Mouse (Mus musculus) CH12.LX (cell line): ENCODE measurements around the gene Olfr1495. TPM values are rescaled to one million over a fixed set of nuclear protein-coding genes. Genes with fewer than 3 reads are reported as not detected.

Source experiments
- DNase-seq: peaks from one replicate; pipeline ENCODE4 v3.0.0-alpha.2; 2013; ENCODE audit errors: extremely low read depth
- H3K27ac ChIP-seq: 2 replicates; pipeline ENCODE4 v1.5.1; 2012; ENCODE audit warnings: low read depth, mild to moderate bottlenecking, control low read depth, moderate library complexity; ENCODE audit not compliant: insufficient read depth
- H3K27me3 ChIP-seq: replicated peaks from 2 replicates; pipeline ENCODE3; 2012; ENCODE audit warnings: inconsistent platforms
- H3K36me3 ChIP-seq, 2 experiments: replicated peaks in 1 of 2; 2 replicates each; pipeline versions ENCODE3 to v1.6.1; 2012; ENCODE audit warnings: inconsistent platforms in 1 of 2, low read length in 1 of 2, mild to moderate bottlenecking in 1 of 2, mixed read lengths in 1 of 2, moderate library complexity in 1 of 2; ENCODE audit not compliant: control insufficient read depth in 1 of 2, insufficient read depth in 1 of 2
- H3K4me1 ChIP-seq, 2 experiments: 2 replicates each; pipeline ENCODE4 v1.6.1; 2012; ENCODE audit warnings: inconsistent platforms in 1 of 2, moderate library complexity in 1 of 2; ENCODE audit not compliant: insufficient read depth in 2 of 2, control insufficient read depth in 1 of 2
- H3K4me2 ChIP-seq: 2 replicates; pipeline ENCODE4 v1.6.1; 2012; ENCODE audit warnings: low read depth, mild to moderate bottlenecking, control low read depth; ENCODE audit not compliant: poor library complexity, insufficient read depth, severe bottlenecking
- H3K4me3 ChIP-seq, 3 experiments: fragments of 150-350 bp in 1 of 3; sonication (generic) in 1 of 3; replicated peaks in 1 of 3; 2 replicates each; pipeline versions ENCODE3 to v1.5.1; 2011 to 2012; ENCODE audit warnings: low read depth in 2 of 3, low read length in 2 of 3, mild to moderate bottlenecking in 2 of 3, moderate library complexity in 2 of 3, control low read depth in 1 of 3, improper control_type of control experiment in 1 of 3, inconsistent platforms in 1 of 3, mixed read lengths in 1 of 3; ENCODE audit not compliant: poor library complexity in 1 of 3
- H3K79me2 ChIP-seq: replicated peaks from 2 replicates; pipeline ENCODE4 v1.6.1; 2012; ENCODE audit warnings: mild to moderate bottlenecking, moderate library complexity; ENCODE audit not compliant: control insufficient read depth, poor library complexity, insufficient read depth, severe bottlenecking; ENCODE audit errors: extremely low read depth
- H3K9ac ChIP-seq: 2 replicates; pipeline ENCODE4 v1.6.1; 2012; ENCODE audit warnings: low read depth, mild to moderate bottlenecking, control low read depth, moderate library complexity; ENCODE audit not compliant: insufficient read depth
- H3K9me3 ChIP-seq: replicated peaks from 2 replicates; pipeline ENCODE3; 2012; ENCODE audit warnings: low read length, inconsistent platforms, mixed read lengths
- CHD2 ChIP-seq: IDR thresholded peaks from 2 replicates; pipeline ENCODE4 v1.6.1; 2011; ENCODE audit warnings: low read length, improper control_type of control experiment
- ELF1 ChIP-seq: IDR thresholded peaks from 2 replicates; pipeline ENCODE4 v1.6.1; 2014; ENCODE audit warnings: low read depth, mild to moderate bottlenecking, inconsistent platforms, low read length, improper control_type of control experiment
- ETS1 ChIP-seq: conservative IDR thresholded peaks from 2 replicates; pipeline ENCODE4 v1.6.1; 2012; ENCODE audit warnings: low read depth, mild to moderate bottlenecking, inconsistent platforms, low read length, improper control_type of control experiment, moderate library complexity
- JUND ChIP-seq: conservative IDR thresholded peaks from 2 replicates; pipeline ENCODE4 v1.6.1; 2011; ENCODE audit warnings: low read depth, low read length, improper control_type of control experiment
- KAT2A ChIP-seq: IDR thresholded peaks from 2 replicates; pipeline ENCODE4 v1.6.1; 2012; ENCODE audit warnings: low read length, improper control_type of control experiment, inconsistent platforms; ENCODE audit not compliant: insufficient replicate concordance
- MAX ChIP-seq: IDR thresholded peaks from 2 replicates; pipeline ENCODE4 v1.6.1; 2011; ENCODE audit warnings: low read length, improper control_type of control experiment
- MEF2A ChIP-seq: IDR thresholded peaks from 2 replicates; pipeline ENCODE4 v1.6.1; 2014; ENCODE audit warnings: low read depth, mild to moderate bottlenecking, inconsistent platforms, low read length, improper control_type of control experiment, borderline replicate concordance
- MXI1 ChIP-seq: IDR thresholded peaks from 2 replicates; pipeline ENCODE4 v1.6.1; 2011; ENCODE audit warnings: mild to moderate bottlenecking, low read depth, low read length, improper control_type of control experiment
- NELFE ChIP-seq: IDR thresholded peaks from 2 replicates; pipeline ENCODE4 v1.6.1; 2011; ENCODE audit warnings: low read depth, low read length, improper control_type of control experiment
- NRF1 ChIP-seq: IDR thresholded peaks from 2 replicates; pipeline ENCODE4 v1.6.1; 2014; ENCODE audit warnings: low read depth, mild to moderate bottlenecking, inconsistent platforms, low read length, improper control_type of control experiment, moderate library complexity
- PAX5 ChIP-seq: IDR thresholded peaks from 2 replicates; pipeline ENCODE4 v1.6.1; 2012; ENCODE audit warnings: low read length, inconsistent platforms, mixed read lengths
- RAD21 ChIP-seq: IDR thresholded peaks from 2 replicates; pipeline ENCODE4 v1.6.1; 2011; ENCODE audit warnings: low read depth, mild to moderate bottlenecking, low read length, improper control_type of control experiment, moderate library complexity
- SIN3A ChIP-seq: IDR thresholded peaks from 2 replicates; pipeline ENCODE4 v1.6.1; 2012; ENCODE audit warnings: low read length, improper control_type of control experiment, inconsistent platforms
- SMC3 ChIP-seq: IDR thresholded peaks from 2 replicates; pipeline ENCODE4 v1.6.1; 2011; ENCODE audit warnings: low read depth, low read length, improper control_type of control experiment
- UBTF ChIP-seq: IDR thresholded peaks from 2 replicates; pipeline ENCODE4 v1.6.1; 2012; ENCODE audit warnings: low read depth, mild to moderate bottlenecking, inconsistent platforms, low read length, improper control_type of control experiment, moderate library complexity
- USF1 ChIP-seq: IDR thresholded peaks from 2 replicates; pipeline ENCODE4 v1.6.1; 2014; ENCODE audit warnings: low read depth, mild to moderate bottlenecking, inconsistent platforms, low read length, improper control_type of control experiment
- USF2 ChIP-seq: conservative IDR thresholded peaks from 2 replicates; pipeline ENCODE4 v1.6.1; 2011; ENCODE audit warnings: low read depth, low read length, improper control_type of control experiment
- ZKSCAN1 ChIP-seq: IDR thresholded peaks from 2 replicates; pipeline ENCODE4 v1.6.1; 2012; ENCODE audit warnings: low read depth, inconsistent platforms, low read length, improper control_type of control experiment, borderline replicate concordance
- ZMIZ1 ChIP-seq: IDR thresholded peaks from 2 replicates; pipeline ENCODE4 v1.6.1; 2012; ENCODE audit warnings: low read depth, mild to moderate bottlenecking, inconsistent platforms, low read length, improper control_type of control experiment
- ZNF384 ChIP-seq: IDR thresholded peaks from 2 replicates; pipeline ENCODE4 v1.6.1; 2012; ENCODE audit warnings: low read depth, low read length, improper control_type of control experiment, inconsistent platforms
- dilution Hi-C: fragments of 300-500 bp; cut with MboI; formaldehyde crosslinking; loops from 2 replicates; pipeline ENCODE4 v1.14.3; 2020; ENCODE audit warnings: low sequenced_read_pairs; ENCODE audit not compliant: extremely low pct_unique_long_range_greater_than_20kb, extremely low pct_ligation_motif_present
- in situ Hi-C: fragments of 300-500 bp; cut with MboI; formaldehyde crosslinking; loops from 3 replicates; pipeline ENCODE4 v1.14.3; 2019; ENCODE audit warnings: low sequenced_read_pairs, low pct_ligation_motif_present, low pct_unique_long_range_greater_than_20kb, mixed read lengths
- polyA plus RNA-seq: library from polyadenylated mRNA; unstranded; fragments of >175 nt; gene quantifications from 2 replicates; pipeline ENCODE4 v1.2.1, GENCODE M21; 2012; ENCODE audit warnings: low read depth; ENCODE audit not compliant: insufficient read length
- total RNA-seq, 2 experiments: library from RNA; depleted of rRNA; stranded (reverse); fragments of 300-350 nt in 1 of 2; fragments of >200 nt in 1 of 2; gene quantifications; 2 replicates each; pipeline ENCODE4 v1.2.3; 2012 to 2014

The Olfr1495 gene
- total and polyA plus RNA-seq, 3 experiments = not detected

- dilution Hi-C loops = no loop called here
- in situ Hi-C loops = no loop called here
Measured at GRCm38 (mm10) chr19:13739428-13739827, 25.0 kb upstream of the Olfr1495 start, which contains the start of gene Olfr1494. Gene Olfr1494, plus strand, starts transcription at chr19:13739728.

GRCm38 (mm10) chr19:13749366-13749765 lies 15.0 kb upstream of the Olfr1495 start:
- no peaks in the 10 kb centered on the region for H3K36me3 ChIP-seq
- no peak overlapping the region for H3K9ac ChIP-seq
- H3K4me3 ChIP-seq = no peak overlapping the region
- DNase-seq = no peak
- in situ Hi-C loops (no loop called here), dilution Hi-C loops (no loop called here)
- H3K9me3 ChIP-seq = no peaks in the 10 kb centered on the region
- H3K27ac ChIP-seq = no peak overlapping the region
- no peaks in the 10 kb centered on the region for H3K4me1 ChIP-seq
- H3K27me3 ChIP-seq = no peaks in the 10 kb centered on the region
- H3K79me2 ChIP-seq = no peaks in the 10 kb centered on the region
- H3K4me2 ChIP-seq = no peak overlapping the region
- TF ChIP-seq ZNF384 = no peak

More at GRCm38 (mm10) chr19:13739428-13739827, 25.0 kb upstream of the Olfr1495 start, which contains the start of gene Olfr1494:
- Histone ChIP-seq H3K4me2 (no peak within 1 kb of the TSS), H3K4me3 (no peak within 1 kb of the TSS), H3K9ac (no peak within 1 kb of the TSS), H3K27me3 (no peaks in the 10 kb centered on the region), H3K4me1 (no peaks in the 10 kb centered on the region), H3K36me3 (no peaks in the 10 kb centered on the region), H3K27ac (no peak within 1 kb of the TSS), H3K9me3 (no peaks in the 10 kb centered on the region), H3K79me2 (no peaks in the 10 kb centered on the region)
- TF ChIP-seq ZMIZ1 (no peak), ELF1 (no peak), ETS1 (no peak), ZNF384 (no peak), JUND (no peak), NRF1 (no peak), ZKSCAN1 (no peak), PAX5 (no peak), CHD2 (no peak), MEF2A (no peak), KAT2A (no peak), SMC3 (no peak), RAD21 (no peak), NELFE (no peak), USF1 (no peak), MAX (no peak), UBTF (no peak), MXI1 (no peak), USF2 (no peak), SIN3A (no peak)
- no peak for DNase-seq
